Mouse (Mus musculus) limb, embryonic 13.5 days (tissue): ENCODE measurements around the gene 4931406C07Rik. TPM values are rescaled to one million over a fixed set of nuclear protein-coding genes. Genes with fewer than 3 reads are reported as not detected.
A peak's percentile ranks its signal among the peaks of the same experiment; 100 is the strongest.

Experiments
- ATAC-seq: fragments of 200-750 bp; cut with Nextera tagmentation; 2 replicates; pipeline ENCODE4 v1.8.0; 2017; ENCODE audit warnings: low read depth, moderate number of reproducible peaks, moderate TSS enrichment; ENCODE audit not compliant: low FRiP score
- H3K27ac ChIP-seq: fragments of 300-500 bp; sonication (generic); 2 replicates; pipeline ENCODE4 v1.5.1; 2015; ENCODE audit warnings: inconsistent platforms, mild to moderate bottlenecking, moderate library complexity
- H3K27me3 ChIP-seq: fragments of 300-500 bp; sonication (generic); 2 replicates; pipeline ENCODE4 v1.6.1; 2015; ENCODE audit warnings: mild to moderate bottlenecking, inconsistent platforms
- H3K36me3 ChIP-seq: fragments of 300-500 bp; sonication (generic); 2 replicates; pipeline ENCODE4 v1.6.1; 2015; ENCODE audit warnings: inconsistent platforms, mild to moderate bottlenecking, moderate library complexity
- H3K4me1 ChIP-seq: fragments of 300-500 bp; sonication (generic); 2 replicates; pipeline ENCODE4 v1.6.1; 2015; ENCODE audit warnings: inconsistent platforms
- H3K4me2 ChIP-seq: fragments of 300-500 bp; sonication (generic); replicated peaks from 2 replicates; pipeline ENCODE4 v1.6.1; 2015; ENCODE audit warnings: inconsistent platforms, mild to moderate bottlenecking, moderate library complexity
- H3K4me3 ChIP-seq: fragments of 300-500 bp; sonication (generic); 2 replicates; pipeline ENCODE4 v1.5.1; 2015; ENCODE audit warnings: moderate library complexity, mild to moderate bottlenecking, inconsistent platforms
- H3K9ac ChIP-seq: fragments of 300-500 bp; sonication (generic); 2 replicates; pipeline ENCODE4 v1.6.1; 2015; ENCODE audit warnings: mild to moderate bottlenecking, inconsistent platforms
- H3K9me3 ChIP-seq: fragments of 300-500 bp; sonication (generic); 2 replicates; pipeline ENCODE4 v1.6.1; 2016; ENCODE audit warnings: inconsistent platforms
- WGBS: fragments of 180-500 bp; shearing (Covaris S2); methylation state at CpG from one replicate; pipeline ENCODE4 v1.1.7; 2015; 5-methylcytosine and 5-hydroxymethylcytosine counted together
- polyA plus RNA-seq: library from polyadenylated mRNA; unstranded; fragments of >200 nt; fragmentation: Nextera tagmentation; extraction: Ambion mirVana; gene quantifications from 2 replicates; pipeline ENCODE4 v1.2.1, GENCODE M21; 2015

4931406C07Rik gene
- polyA plus RNA-seq, 1 experiment from 2014 or later: 11.8 TPM

DNA sequence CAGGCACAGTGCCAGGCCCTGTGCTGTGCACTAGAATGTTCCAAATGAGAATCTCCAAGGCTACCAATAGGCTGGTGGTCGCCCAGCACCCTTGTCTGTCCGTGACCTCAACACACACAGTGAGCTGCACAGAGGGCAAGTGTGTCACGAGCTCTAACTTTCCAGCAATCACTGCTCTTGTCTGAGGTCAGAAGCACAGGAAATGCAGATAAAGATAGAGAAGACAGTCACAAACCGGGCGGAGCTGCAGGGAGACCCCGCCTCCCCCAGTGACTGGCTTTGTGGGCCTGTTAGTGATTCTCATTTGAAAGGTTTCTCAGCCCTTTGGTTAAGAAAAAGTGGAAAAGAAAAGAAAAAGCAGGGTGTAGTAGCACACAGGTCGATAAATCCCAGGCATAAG lies 55.9 kb downstream of the 4931406C07Rik start:
- H3K27me3 ChIP-seq: no peaks in the 10 kb centered on the region
- H3K9ac ChIP-seq: no peak overlapping the region
- WGBS: 79% methylated on average over 7 of the region's 7 CpGs
- H3K4me2 ChIP-seq: no peak overlapping the region
- H3K36me3 ChIP-seq: no peaks in the 10 kb centered on the region
- H3K9me3 ChIP-seq: no peaks in the 10 kb centered on the region; the same call in 1 of the 2 replicates
- H3K4me1 ChIP-seq: peaks cover 1% of the 10 kb centered on the region; the same call in 1 of the 2 replicates
- H3K27ac ChIP-seq: no peak overlapping the region
- ATAC-seq: no peak
- H3K4me3 ChIP-seq: no peak overlapping the region

- Histone ChIP-seq H3K9me3 (no peaks in the 10 kb centered on the region; the same call in 1 of the 2 replicates), H3K27me3 (peaks cover 2% of the 10 kb centered on the region), H3K4me3 (no peak overlapping the region), H3K27ac (no peak overlapping the region), H3K36me3 (no peaks in the 10 kb centered on the region), H3K9ac (no peak overlapping the region), H3K4me2 (no peak overlapping the region), H3K4me1 (peaks cover 5% of the 10 kb centered on the region; the same call in 1 of the 2 replicates)
- no peak for ATAC-seq
- 50% methylated on average over 14 of the region's 14 CpGs for WGBS
These were observed 60.8 kb downstream of the 4931406C07Rik start for GRCm38 (mm10) chr9:15245319-15246075.

DNA sequence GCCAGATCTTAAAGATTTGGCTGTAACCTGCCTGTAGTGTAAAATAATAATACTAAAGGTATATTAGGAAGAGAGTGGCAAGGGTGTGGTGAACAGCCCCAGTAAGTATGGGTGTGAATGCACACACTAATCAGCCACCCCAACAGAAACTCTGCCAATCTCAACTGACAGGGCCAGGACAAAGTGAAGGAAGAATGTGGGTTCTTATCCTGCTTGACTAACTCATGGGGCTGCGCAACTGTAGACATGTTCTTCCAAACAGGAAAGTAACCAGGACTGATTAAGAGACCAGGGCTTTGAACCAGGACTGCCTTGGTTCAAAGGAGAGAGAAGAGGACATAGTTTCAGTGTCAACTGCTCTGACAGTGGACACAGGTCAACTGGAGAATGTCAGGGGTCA lies 64.1 kb downstream of the 4931406C07Rik start:
- Histone ChIP-seq H3K4me3 (no peak overlapping the region), H3K27me3 (peaks cover 18% of the 10 kb centered on the region), H3K4me2 (no peak overlapping the region), H3K9me3 (no peaks in the 10 kb centered on the region), H3K27ac (no peak overlapping the region), H3K9ac (no peak overlapping the region), H3K36me3 (no peaks in the 10 kb centered on the region), H3K4me1 (peaks cover 16% of the 10 kb centered on the region)
- 85% methylated on average over 1 of the region's 1 CpGs for WGBS
- ATAC-seq: no peak

- no peak overlapping the region for H3K4me2 ChIP-seq
- H3K9me3 ChIP-seq: no peaks in the 10 kb centered on the region
- no peak overlapping the region for H3K4me3 ChIP-seq
- ATAC-seq: no peak
- 52% methylated on average over 9 of the region's 9 CpGs for WGBS
- H3K4me1 ChIP-seq: peaks cover 16% of the 10 kb centered on the region
- H3K36me3 ChIP-seq: no peaks in the 10 kb centered on the region
- H3K9ac ChIP-seq: no peak overlapping the region
- no peak overlapping the region for H3K27ac ChIP-seq
- peaks cover 18% of the 10 kb centered on the region for H3K27me3 ChIP-seq
These were observed 64.7 kb downstream of the 4931406C07Rik start for GRCm38 (mm10) chr9:15241596-15241939.

GRCm38 (mm10) chr9:15240863-15241595 lies 65.2 kb downstream of the 4931406C07Rik start:
- H3K4me3 ChIP-seq: no peak overlapping the region
- no peak overlapping the region for H3K9ac ChIP-seq
- WGBS: 70% methylated on average over 6 of the region's 6 CpGs
- peaks cover 18% of the 10 kb centered on the region for H3K27me3 ChIP-seq
- ATAC-seq: no peak
- H3K4me2 ChIP-seq: no peak overlapping the region
- H3K4me1 ChIP-seq: peaks cover 16% of the 10 kb centered on the region
- no peaks in the 10 kb centered on the region for H3K36me3 ChIP-seq
- H3K27ac ChIP-seq: no peak overlapping the region
- H3K9me3 ChIP-seq: no peaks in the 10 kb centered on the region

- H3K9me3 ChIP-seq: no peaks in the 10 kb centered on the region
- peaks cover 18% of the 10 kb centered on the region for H3K27me3 ChIP-seq
- no peak overlapping the region for H3K4me2 ChIP-seq
- no peak overlapping the region for H3K9ac ChIP-seq
- H3K4me3 ChIP-seq: no peak overlapping the region
- no peaks in the 10 kb centered on the region for H3K36me3 ChIP-seq
- 90% methylated on average over 6 of the region's 6 CpGs for WGBS
- no peak for ATAC-seq
- H3K4me1 ChIP-seq: peaks cover 12% of the 10 kb centered on the region
- no peak overlapping the region for H3K27ac ChIP-seq
These were observed 66.2 kb downstream of the 4931406C07Rik start for GRCm38 (mm10) chr9:15240006-15240405.

GRCm38 (mm10) chr9:15239042-15239925 lies 67.0 kb downstream of the 4931406C07Rik start, which contains the start of gene Vstm5:
Gene Vstm5 (plus strand): TSS chr9:15239045.
- peak; percentile 73 for ATAC-seq
- peak within 1 kb of the TSS; percentile 72 for H3K9ac ChIP-seq

DNA sequence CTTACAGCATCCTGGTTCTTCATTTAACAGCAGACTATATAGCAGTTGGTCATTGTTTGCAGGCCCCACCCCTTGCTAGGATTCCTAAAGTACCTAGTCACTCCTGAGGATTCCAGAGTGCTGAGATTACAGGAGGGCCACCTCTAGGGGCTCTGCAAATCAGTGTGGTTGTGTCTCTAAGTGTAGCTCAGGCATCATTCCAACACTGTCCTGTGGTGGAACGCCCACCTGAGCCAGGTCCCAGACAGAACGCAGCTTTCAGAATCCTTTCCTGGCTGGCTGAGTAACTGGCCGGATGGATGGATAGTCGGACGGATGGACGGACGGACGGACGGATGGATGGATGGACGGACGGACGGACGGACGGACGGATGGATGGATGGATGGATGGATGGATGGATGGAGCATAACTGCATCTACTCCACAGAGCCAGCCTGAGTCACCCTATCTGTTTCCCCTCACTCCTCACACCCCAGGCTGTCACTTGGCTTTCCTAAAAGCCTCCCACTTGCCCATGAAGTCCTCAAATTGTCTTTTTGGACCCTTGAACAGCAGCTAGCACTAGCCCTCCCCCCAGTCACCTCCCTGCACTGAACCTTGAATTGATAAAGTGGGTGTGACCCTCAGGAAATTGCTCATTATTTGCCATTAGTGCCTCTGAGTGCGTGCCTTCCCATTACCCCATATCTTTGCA lies 67.8 kb downstream of the 4931406C07Rik start:
- H3K4me2 ChIP-seq: peak overlapping the region; percentile 83
- peak; percentile 21; the same call in 1 of the 2 replicates for ATAC-seq
- peak overlapping the region; percentile 72 for H3K9ac ChIP-seq
- no peaks in the 10 kb centered on the region for H3K9me3 ChIP-seq
- H3K4me3 ChIP-seq: peak overlapping the region; percentile 51
- H3K27me3 ChIP-seq: peaks cover 18% of the 10 kb centered on the region
- peaks cover 11% of the 10 kb centered on the region for H3K4me1 ChIP-seq
- no peak overlapping the region for H3K27ac ChIP-seq
- no peaks in the 10 kb centered on the region for H3K36me3 ChIP-seq
- 77% methylated on average over 16 of the region's 16 CpGs for WGBS

More at GRCm38 (mm10) chr9:15239042-15239925, 67.0 kb downstream of the 4931406C07Rik start, which contains the start of gene Vstm5:
- Histone ChIP-seq H3K9me3 (no peaks in the 10 kb centered on the region), H3K27ac (no peak within 1 kb of the TSS), H3K4me2 (peak within 1 kb of the TSS; percentile 83), H3K36me3 (no peaks in the 10 kb centered on the region), H3K27me3 (peaks cover 18% of the 10 kb centered on the region), H3K4me3 (peak within 1 kb of the TSS; percentile 51), H3K4me1 (peaks cover 11% of the 10 kb centered on the region)
- 5% methylated on average over 35 of the region's 35 CpGs for WGBS

- Histone ChIP-seq H3K9me3 (no peaks in the 10 kb centered on the region), H3K9ac (no peak overlapping the region), H3K27me3 (peaks cover 18% of the 10 kb centered on the region), H3K4me2 (no peak overlapping the region), H3K4me3 (no peak overlapping the region), H3K27ac (no peak overlapping the region), H3K4me1 (peaks cover 11% of the 10 kb centered on the region), H3K36me3 (no peaks in the 10 kb centered on the region)
- no peak for ATAC-seq
- 60% methylated on average over 14 of the region's 14 CpGs for WGBS
These were observed 68.5 kb downstream of the 4931406C07Rik start for GRCm38 (mm10) chr9:15237516-15238296.

GRCm38 (mm10) chr9:15235986-15236385 lies 70.3 kb downstream of the 4931406C07Rik start:
- H3K36me3 ChIP-seq: no peaks in the 10 kb centered on the region
- H3K9me3 ChIP-seq: peaks cover 4% of the 10 kb centered on the region; the same call in 1 of the 2 replicates
- H3K27me3 ChIP-seq: peaks cover 18% of the 10 kb centered on the region
- H3K4me3 ChIP-seq: no peak overlapping the region
- ATAC-seq: no peak
- 64% methylated on average over 3 of the region's 3 CpGs for WGBS
- peaks cover 11% of the 10 kb centered on the region for H3K4me1 ChIP-seq
- no peak overlapping the region for H3K4me2 ChIP-seq
- H3K27ac ChIP-seq: no peak overlapping the region
- H3K9ac ChIP-seq: no peak overlapping the region
